Mouse (Mus musculus): Measurements from ENCODE around the gene Gm3336. TPM values are rescaled to one million over a fixed set of nuclear protein-coding genes. Genes with fewer than 3 reads are reported as not detected.

Gene Gm3336
- total RNA-seq, 4 experiments from 2014 or later, result not detected

DNA sequence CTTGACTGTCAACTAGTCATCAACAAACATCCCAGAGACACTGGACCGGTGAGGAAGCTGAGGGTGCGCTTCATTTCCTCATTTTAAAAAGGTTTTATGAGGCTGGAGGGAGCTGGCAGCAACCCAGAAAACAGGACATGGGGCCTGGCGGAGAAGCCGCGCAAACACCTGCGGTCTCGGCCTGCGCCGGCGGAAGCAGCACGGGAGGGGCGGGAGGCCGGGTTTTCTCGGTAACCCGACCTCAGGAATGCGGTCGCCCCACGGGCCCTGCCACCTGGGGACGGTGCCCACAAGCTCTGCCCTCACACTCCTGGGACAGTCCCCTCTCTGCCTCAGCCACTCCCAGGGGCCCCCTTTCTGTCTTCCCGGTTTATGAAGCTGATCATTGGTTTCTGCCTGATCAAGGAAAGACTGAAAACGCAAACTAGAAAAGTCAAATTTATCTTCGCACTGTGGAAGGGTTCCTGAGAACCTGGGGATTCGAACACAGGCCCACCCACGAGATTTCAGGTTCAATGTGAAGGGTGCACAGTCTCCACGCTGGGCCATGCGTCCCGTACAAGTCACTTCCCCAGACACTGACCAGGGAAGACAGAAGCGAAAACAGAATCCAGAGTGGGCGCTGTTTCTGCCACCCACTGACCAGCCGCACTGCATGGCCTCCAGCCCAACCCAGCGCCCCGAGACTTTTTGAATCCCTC is 22.9 kb upstream of the Gm3336 start:
- DNase-seq (ENCODE audit: low spot score in 2 of 2), result peak in 1 of 2 experiments; percentile 65

DNA sequence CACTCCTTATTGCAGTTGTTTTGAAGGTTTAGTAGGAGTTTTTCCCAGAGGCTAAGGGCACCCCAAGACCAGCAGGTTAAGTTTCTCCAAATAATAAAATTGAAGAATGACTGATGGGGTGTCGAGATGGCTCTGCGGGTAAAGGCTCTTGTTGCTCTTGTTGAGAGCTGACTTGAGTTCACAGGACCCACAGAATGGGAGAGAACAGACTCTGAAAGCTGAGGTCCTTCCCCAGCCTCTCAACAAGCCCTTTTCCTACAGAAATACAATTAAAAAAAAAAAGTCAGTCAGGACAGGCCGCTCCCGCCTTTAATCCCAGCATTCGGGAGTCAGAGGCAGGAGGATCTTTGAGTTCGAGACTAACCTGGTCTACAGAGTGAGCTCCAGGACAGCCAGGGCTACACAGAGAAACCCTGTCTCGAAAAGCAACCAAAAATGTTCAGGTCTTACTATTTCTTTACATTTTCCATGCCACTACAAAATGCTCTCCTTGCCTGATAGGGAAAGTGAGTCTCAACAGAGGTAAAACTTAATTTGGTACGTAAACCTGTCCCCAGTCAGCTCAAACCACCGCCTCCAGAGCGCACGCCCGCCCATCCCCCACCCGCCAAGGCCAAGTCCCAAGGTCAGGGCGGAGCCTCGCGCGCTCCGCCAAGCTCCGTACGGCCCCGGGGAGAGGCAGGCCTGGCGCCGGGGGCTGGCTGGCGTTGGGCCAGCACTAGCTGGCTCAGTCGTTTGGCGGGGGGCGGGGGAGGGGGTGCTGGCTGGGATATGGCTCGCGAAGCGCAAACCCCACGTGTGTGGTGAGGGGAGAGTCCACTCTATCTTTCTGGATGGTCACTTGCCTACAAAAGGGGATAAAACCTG is 22.1 kb upstream of the Gm3336 start:
- peak in 1 of 2 experiments; percentile 68 for DNase-seq (ENCODE audit: low spot score in 2 of 2)

- no peak for DNase-seq (ENCODE audit: low spot score in 2 of 2)
Observed at GRCm38 (mm10) chr8:70696946-70697345, 21.4 kb upstream of the Gm3336 start.

- no peak for DNase-seq (ENCODE audit: low spot score in 2 of 2)
Observed at GRCm38 (mm10) chr8:70697366-70698250, 20.7 kb upstream of the Gm3336 start.

GRCm38 (mm10) chr8:70698310-70699109 is 19.8 kb upstream of the Gm3336 start, which contains the start of gene Jund:
TSS of gene Jund (plus strand) at chr8:70698949.
- peak; percentile 99 for DNase-seq (ENCODE audit: low spot score in 2 of 2)

GRCm38 (mm10) chr8:70699116-70699833 is 19.1 kb upstream of the Gm3336 start:
- DNase-seq (ENCODE audit: low spot score in 2 of 2), result peak; percentile 49 to 54

- DNase-seq (ENCODE audit: low spot score in 2 of 2), result peak; percentile 79 to 85
Observed at GRCm38 (mm10) chr8:70699834-70700554, 18.3 kb upstream of the Gm3336 start.

DNA sequence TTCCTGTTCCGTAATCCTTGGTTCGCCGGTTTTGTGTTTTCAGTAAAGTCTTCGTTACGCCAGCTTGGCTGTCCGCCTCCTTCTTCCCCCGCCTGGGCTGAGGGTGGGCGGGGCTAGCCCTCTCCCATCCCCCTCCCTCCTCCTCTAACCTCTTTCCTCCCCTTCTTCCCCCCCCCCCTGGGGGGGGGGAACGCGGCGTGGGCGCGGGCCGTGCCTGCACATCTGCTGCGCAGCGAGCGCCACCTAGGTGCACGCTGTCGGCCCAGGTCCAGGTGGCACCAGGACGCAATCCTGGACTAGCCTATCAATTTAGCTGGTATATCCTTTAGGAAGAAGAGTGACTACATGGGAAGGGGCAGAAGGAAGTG is 17.8 kb upstream of the Gm3336 start:
- peak; percentile 88 to 90 for DNase-seq (ENCODE audit: low spot score in 2 of 2)

GRCm38 (mm10) chr8:70701048-70701981 is 17.0 kb upstream of the Gm3336 start:
- peak in 1 of 2 experiments; percentile 12 for DNase-seq (ENCODE audit: low spot score in 2 of 2)

GRCm38 (mm10) chr8:70701982-70702841 is 16.1 kb upstream of the Gm3336 start:
- peak in 1 of 2 experiments; percentile 9 for DNase-seq (ENCODE audit: low spot score in 2 of 2)

DNA sequence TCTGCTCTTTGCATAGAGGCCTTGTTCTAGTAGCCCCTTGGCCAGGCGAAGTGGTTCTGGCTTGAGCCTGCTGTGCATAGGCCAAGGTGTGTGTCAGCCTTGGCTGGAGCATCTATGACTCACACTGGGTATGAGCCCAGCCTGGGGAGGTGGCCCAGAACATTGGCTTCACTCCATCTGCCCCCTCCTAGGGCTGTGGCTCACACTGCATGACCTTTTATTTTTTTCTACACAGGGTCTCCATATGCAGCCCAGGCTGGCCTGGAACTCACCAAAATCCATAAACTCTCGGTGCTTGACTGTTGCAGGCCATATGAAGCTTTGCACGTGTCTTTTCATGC is 15.5 kb upstream of the Gm3336 start:
- peak; percentile 79 to 83 for DNase-seq (ENCODE audit: low spot score in 2 of 2)

GRCm38 (mm10) chr8:70703287-70703686 is 15.1 kb upstream of the Gm3336 start, which contains the start of gene Iqcn:
TSS of gene Iqcn (plus strand) at chr8:70703457.
- DNase-seq (ENCODE audit: low spot score in 2 of 2), result no peak

DNA sequence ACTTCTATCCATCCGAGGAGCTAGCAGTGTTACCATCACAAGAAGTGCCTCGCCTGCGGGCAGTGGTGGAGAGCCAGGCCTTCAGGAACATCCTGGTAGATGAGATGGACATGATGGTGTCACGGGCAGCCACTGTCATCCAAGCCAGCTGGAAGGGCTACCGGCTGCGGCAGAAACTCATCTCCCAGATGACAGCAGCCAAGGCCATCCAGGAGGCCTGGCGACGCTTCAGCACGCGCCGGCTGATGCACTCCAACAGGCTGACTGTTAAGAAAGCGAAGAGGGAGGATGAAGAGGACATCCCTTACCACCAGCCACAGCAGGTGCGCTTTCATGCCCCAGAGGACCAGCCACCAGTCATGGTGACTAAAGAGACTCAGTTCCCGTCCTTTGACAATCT is 10.1 kb upstream of the Gm3336 start:
- DNase-seq (ENCODE audit: low spot score in 2 of 2), result peak in 1 of 2 experiments; percentile 51

DNA sequence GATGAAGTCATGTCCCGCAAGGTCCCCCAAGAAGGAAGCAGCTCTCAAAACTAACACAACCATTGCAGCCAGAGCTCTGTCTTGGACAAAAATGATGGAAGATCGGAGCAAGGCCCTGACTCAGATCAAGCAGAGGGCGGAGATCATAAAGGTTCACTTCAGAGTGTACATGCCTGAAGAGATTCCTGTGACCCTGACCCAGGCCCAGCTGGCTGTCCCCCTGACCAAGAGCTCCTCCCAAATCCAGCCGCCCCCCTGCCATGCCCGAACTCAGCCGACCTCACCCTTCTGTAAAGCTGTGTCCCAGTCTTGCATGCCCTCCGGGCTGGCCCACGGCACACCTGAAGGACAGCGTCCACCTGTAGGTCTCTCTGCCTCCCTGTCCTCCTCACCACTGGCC is 8.5 kb upstream of the Gm3336 start:
- DNase-seq (ENCODE audit: low spot score in 2 of 2), result no peak

GRCm38 (mm10) chr8:70710296-70710695 is 8.0 kb upstream of the Gm3336 start:
- DNase-seq (ENCODE audit: low spot score in 2 of 2), result peak in 1 of 2 experiments; percentile 77

- no peak for DNase-seq (ENCODE audit: low spot score in 2 of 2)
Observed at GRCm38 (mm10) chr8:70711041-70711440, 7.3 kb upstream of the Gm3336 start.

- DNase-seq (ENCODE audit: low spot score in 2 of 2), result no peak
Observed at GRCm38 (mm10) chr8:70713991-70714390, 4.4 kb upstream of the Gm3336 start.
